Mouse (Mus musculus) C2C12 (cell line): ENCODE data around the gene Fam192a.

Source experiments
- CTCF ChIP-seq: IDR thresholded peaks from one replicate; pipeline ENCODE4 v1.5.1; 2011; ENCODE audit not compliant: control insufficient read depth, insufficient read depth, insufficient read length
- MAX ChIP-seq: IDR thresholded peaks from one replicate; pipeline ENCODE4 v1.6.1; 2011; ENCODE audit warnings: mild to moderate bottlenecking, control low read depth
- MYOD1 ChIP-seq: IDR thresholded peaks from one replicate; pipeline ENCODE4 v1.6.1; 2011; ENCODE audit warnings: low read depth; ENCODE audit not compliant: control insufficient read depth, insufficient read length
- MYOG ChIP-seq: IDR thresholded peaks from one replicate; pipeline ENCODE4 v1.6.1; 2011; ENCODE audit not compliant: control insufficient read depth, insufficient read length; ENCODE audit errors: extremely low read depth
- USF1 ChIP-seq: IDR thresholded peaks from one replicate; pipeline ENCODE4 v1.6.1; 2011; ENCODE audit warnings: low read depth, mild to moderate bottlenecking, control low read depth, moderate library complexity

DNA sequence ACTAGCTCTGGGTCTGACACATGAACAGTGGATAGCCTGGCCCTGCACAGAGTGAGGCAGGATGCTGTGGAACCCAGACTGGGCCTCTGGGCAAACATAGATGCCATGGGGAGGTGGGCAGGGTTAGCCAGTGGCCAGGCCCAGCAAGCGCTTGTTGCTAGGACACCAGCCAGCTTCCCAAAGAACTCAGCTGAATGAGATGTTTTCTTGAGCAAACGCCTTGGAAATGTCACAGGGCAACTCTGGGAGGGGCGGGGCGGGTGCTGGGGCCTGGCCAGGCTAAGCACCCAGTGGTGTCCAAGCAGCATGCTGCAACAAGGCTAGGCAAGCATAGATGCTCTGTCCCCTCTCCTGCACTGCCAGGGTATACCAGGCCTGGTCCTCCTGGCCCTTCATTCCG lies 40.5 kb downstream of the Fam192a start:
- no peak for TF ChIP-seq CTCF
- no peak for TF ChIP-seq MYOD1
- no peak for TF ChIP-seq MAX
- no peak for TF ChIP-seq USF1
- no peak for TF ChIP-seq MYOG
